Mouse (Mus musculus): Measurements from ENCODE around the gene Slc25a34.

GRCm38 (mm10) chr4:141641353-141641771, 17.7 kb upstream of the Slc25a34 start:
- TF ChIP-seq CTCF (conservative IDR thresholded peaks at IDR 0.05; ENCODE audit: low read length) (no peak), POU5F1 (IDR thresholded peaks at IDR 0.05; ENCODE audit: borderline replicate concordance, low read length) (no peak)

Measured in E14TG2a.4 (cell line).